Mouse (Mus musculus) heart, adult 2 months (tissue): ENCODE data around the gene Atg7. TPM values are rescaled to one million over a fixed set of nuclear protein-coding genes. Genes with fewer than 3 reads are reported as not detected.

ENCODE experiments used
- DNase-seq, 2 experiments: peaks; one replicate each; pipeline ENCODE4 v3.0.0; 2021
- H3K27ac ChIP-seq: fragments of 200-600 bp; 2 replicates; pipeline ENCODE4 v1.8.1; 2022
- H3K27me3 ChIP-seq: fragments of 200-500 bp; 2 replicates; pipeline ENCODE4 v1.6.1; 2012; ENCODE audit warnings: mild to moderate bottlenecking, low read length, inconsistent platforms, mixed read lengths; ENCODE audit not compliant: control insufficient read depth, insufficient read depth
- H3K36me3 ChIP-seq: fragments of 200-500 bp; 2 replicates; pipeline ENCODE4 v1.6.1; 2012; ENCODE audit warnings: low read length, inconsistent platforms; ENCODE audit not compliant: control insufficient read depth, insufficient read depth
- H3K4me1 ChIP-seq: fragments of 200-500 bp; 2 replicates; pipeline ENCODE4 v1.6.1; 2011; ENCODE audit warnings: low read length; ENCODE audit not compliant: control insufficient read depth, insufficient read depth
- H3K4me3 ChIP-seq: fragments of 200-600 bp; 2 replicates; pipeline ENCODE4 v1.8.1; 2022
- H3K79me2 ChIP-seq: fragments of 200-500 bp; replicated peaks from 2 replicates; pipeline ENCODE4 v1.6.1; 2012; ENCODE audit warnings: mild to moderate bottlenecking, inconsistent platforms, low read length, moderate library complexity, mixed read lengths; ENCODE audit not compliant: control insufficient read depth, insufficient read depth
- H3K9ac ChIP-seq: fragments of 200-500 bp; 2 replicates; pipeline ENCODE4 v1.6.1; 2012; ENCODE audit warnings: low read depth, mild to moderate bottlenecking, control low read depth, inconsistent platforms, low read length, mixed read lengths
- CTCF ChIP-seq: fragments of 200-600 bp; IDR thresholded peaks from 2 replicates; pipeline ENCODE4 v1.8.1; 2022; ENCODE audit warnings: antibody characterized with exemption, mild to moderate bottlenecking, moderate library complexity
- EP300 ChIP-seq: fragments of 200-500 bp; IDR thresholded peaks from 2 replicates; pipeline ENCODE4 v1.6.1; 2011; ENCODE audit warnings: low read depth, low read length, control low read depth; ENCODE audit not compliant: insufficient read depth
- POLR2A ChIP-seq: fragments of 200-500 bp; IDR thresholded peaks from 2 replicates; pipeline ENCODE4 v1.6.1; 2011; ENCODE audit warnings: mild to moderate bottlenecking, low read depth, low read length, control low read depth; ENCODE audit not compliant: insufficient read depth
- WGBS: fragments of 180-500 bp; shearing (Covaris S2); methylation state at CpG from one replicate; pipeline ENCODE4 v1.1.7; 2018; 5-methylcytosine and 5-hydroxymethylcytosine counted together
- intact Hi-C: fragments of 180-260 bp; cut with DNase I; formaldehyde crosslinking; loops from one replicate; pipeline ENCODE4 v1.15.1; 2025
- polyA plus RNA-seq: library from polyadenylated mRNA; depleted of rRNA; stranded (reverse); fragments of >200 nt; gene quantifications from 2 replicates; pipeline ENCODE4 v1.2.3, GENCODE M21; 2012
- total RNA-seq, 2 experiments: library from RNA; stranded (reverse); gene quantifications; 2 replicates each; pipeline ENCODE4 v1.2.3; 2021

Gene Atg7
- total and polyA plus RNA-seq, 3 experiments: 9.9 to 11.1 (median 10.7) TPM

DNA sequence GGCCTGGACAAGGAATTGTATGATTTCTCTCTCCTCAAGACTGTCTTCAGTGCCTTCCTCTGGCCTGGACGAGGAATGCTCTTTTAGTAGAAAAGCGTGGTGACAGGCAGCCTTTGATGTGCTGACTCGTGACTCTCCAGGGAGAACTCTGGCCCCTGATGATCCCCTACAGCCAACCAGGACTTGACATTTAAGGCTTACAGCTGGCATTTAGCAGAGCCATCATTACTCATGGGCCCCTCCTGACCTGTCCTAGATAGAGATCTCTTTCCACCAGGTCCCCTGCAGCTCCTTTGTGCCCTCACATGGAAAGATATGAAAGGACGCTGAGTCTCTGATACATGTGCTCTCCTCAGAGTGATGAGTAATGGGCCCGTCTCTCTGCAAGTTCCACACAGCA is 33.2 kb downstream of the Atg7 start:
- Histone ChIP-seq H3K27ac (no peak overlapping the region), H3K4me1 (no peaks in the 10 kb centered on the region), H3K79me2 (no peaks in the 10 kb centered on the region), H3K9ac (no peak overlapping the region), H3K36me3 (no peaks in the 10 kb centered on the region), H3K27me3 (no peaks in the 10 kb centered on the region), H3K4me3 (no peak overlapping the region)
- WGBS: 73% methylated on average over 5 of the region's 5 CpGs
- no peak for DNase-seq
- intact Hi-C loops: no loop called here
- no peak for TF ChIP-seq CTCF
- TF ChIP-seq EP300: no peak
- no peak for TF ChIP-seq POLR2A

DNA sequence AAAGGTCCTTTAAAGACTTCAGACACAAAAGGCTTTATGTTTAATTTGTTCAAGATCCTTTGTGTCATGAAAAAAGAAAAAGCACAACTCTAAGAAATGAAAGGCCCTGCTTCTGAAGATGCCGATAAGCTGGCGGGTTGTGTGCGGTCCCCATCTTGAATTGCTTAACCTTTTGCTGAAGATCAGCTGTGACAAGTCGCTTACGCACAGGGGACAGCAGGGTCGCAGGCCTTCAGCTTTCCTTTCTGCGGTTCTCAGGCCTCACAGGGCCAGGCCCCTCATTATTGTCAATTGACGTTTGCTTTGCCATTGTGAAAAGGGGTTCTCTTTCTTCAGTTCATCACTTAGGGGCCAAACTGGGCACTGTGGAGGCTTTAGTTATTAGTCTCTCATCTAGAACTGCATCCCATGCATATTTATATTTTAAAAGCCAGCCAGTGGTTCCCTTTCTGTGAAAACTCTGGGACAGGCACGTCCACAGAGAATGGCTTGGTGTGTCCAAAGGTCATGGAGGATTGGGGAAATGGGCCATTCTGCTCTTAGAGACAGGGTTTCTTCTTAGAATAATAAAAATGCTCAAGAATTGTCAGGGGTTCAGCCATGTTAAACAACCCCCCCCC is 39.3 kb downstream of the Atg7 start:
- 89% methylated on average over 9 of the region's 9 CpGs for WGBS
- TF ChIP-seq EP300 (no peak), CTCF (no peak), POLR2A (no peak)
- intact Hi-C loops: no loop called here

DNA sequence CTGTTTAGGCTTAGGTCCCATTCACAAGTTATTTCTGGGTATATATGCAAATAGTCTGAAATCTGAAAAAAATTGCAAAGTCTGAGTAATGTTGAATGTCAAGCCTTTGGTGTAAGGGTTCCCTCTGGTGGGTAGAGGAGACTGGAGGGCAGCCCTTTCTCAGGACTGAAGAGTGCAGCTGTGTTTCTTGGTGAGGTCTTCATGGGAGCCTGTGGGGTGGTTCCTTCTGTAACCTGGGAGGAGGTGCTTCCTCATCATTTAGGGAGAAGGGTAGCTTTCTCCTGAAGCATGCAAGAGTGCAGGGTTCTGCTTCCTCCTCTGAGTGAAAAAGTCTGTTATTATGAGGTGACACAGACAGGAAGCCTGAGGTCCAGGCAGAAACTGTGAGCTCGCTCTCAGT is 40.8 kb downstream of the Atg7 start:
- no peak overlapping the region for H3K27ac ChIP-seq
- H3K79me2 ChIP-seq: no peaks in the 10 kb centered on the region
- no peak overlapping the region for H3K4me3 ChIP-seq
- H3K36me3 ChIP-seq: no peaks in the 10 kb centered on the region
- intact Hi-C loops: no loop called here
- no peaks in the 10 kb centered on the region for H3K4me1 ChIP-seq
- TF ChIP-seq CTCF: peak; percentile 45
- no peak for TF ChIP-seq POLR2A
- no peak for TF ChIP-seq EP300
- no peaks in the 10 kb centered on the region for H3K27me3 ChIP-seq
- no peak overlapping the region for H3K9ac ChIP-seq
- no peak for DNase-seq
- 90% methylated on average over 1 of the region's 1 CpGs for WGBS

More for the DNA sequence above, 39.3 kb downstream of the Atg7 start:
- Histone ChIP-seq H3K79me2 (no peaks in the 10 kb centered on the region), H3K27me3 (no peaks in the 10 kb centered on the region), H3K36me3 (no peaks in the 10 kb centered on the region), H3K4me1 (no peaks in the 10 kb centered on the region), H3K4me3 (no peak overlapping the region), H3K9ac (no peak overlapping the region), H3K27ac (no peak overlapping the region)
- DNase-seq: no peak

DNA sequence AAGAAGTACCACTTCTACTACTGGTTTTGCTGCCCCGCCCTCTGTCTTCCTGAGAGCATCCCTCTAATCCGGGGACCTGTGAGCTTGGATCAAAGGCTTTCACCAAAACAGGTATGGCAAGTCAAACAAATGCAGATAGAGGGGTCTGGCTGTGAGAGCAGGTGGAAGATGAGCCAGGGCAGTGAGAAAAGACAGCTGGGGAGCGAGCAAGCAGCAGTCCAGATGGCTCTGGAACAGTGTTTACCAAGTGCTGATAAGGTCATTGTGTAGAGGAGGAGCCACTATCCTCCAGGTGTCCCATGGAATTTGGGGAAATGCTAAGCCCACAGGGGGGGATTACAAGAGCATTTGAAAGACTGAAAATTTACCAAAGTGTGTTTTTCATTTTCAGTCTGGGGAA is 41.5 kb downstream of the Atg7 start:
- DNase-seq: no peak
- Histone ChIP-seq H3K27me3 (no peaks in the 10 kb centered on the region), H3K79me2 (no peaks in the 10 kb centered on the region), H3K36me3 (no peaks in the 10 kb centered on the region), H3K27ac (no peak overlapping the region), H3K9ac (no peak overlapping the region), H3K4me1 (no peaks in the 10 kb centered on the region), H3K4me3 (no peak overlapping the region)
- intact Hi-C loops: no loop called here
- WGBS: 81% methylated on average over 3 of the region's 3 CpGs
- TF ChIP-seq CTCF: no peak
- TF ChIP-seq EP300: no peak
- no peak for TF ChIP-seq POLR2A

DNA sequence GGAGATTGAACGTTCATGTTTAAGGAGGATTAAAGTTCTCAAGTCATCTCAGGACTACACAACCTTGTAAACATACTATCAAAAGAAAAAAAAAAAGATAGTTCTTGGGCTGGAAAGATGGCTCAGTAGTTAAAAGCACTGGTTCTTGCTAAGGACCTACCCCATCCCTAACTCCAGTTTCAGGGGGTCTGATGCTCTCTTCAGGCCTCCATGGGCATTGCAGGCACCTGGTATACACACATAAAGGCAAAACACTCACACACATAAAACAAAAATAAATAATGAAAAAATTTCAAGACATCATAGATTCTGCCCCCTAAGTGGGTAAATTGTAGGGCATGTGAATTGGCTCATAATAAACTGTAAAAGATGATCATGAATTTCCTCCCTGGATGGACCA is 42.5 kb downstream of the Atg7 start:
- H3K4me1 ChIP-seq: no peaks in the 10 kb centered on the region
- intact Hi-C loops: no loop called here
- no peaks in the 10 kb centered on the region for H3K36me3 ChIP-seq
- TF ChIP-seq CTCF (peak; percentile 41), EP300 (no peak)
- WGBS: 86% methylated on average over 1 of the region's 1 CpGs
- H3K79me2 ChIP-seq: no peaks in the 10 kb centered on the region
- H3K27ac ChIP-seq: no peak overlapping the region
- DNase-seq: no peak
- H3K27me3 ChIP-seq: no peaks in the 10 kb centered on the region
- no peak overlapping the region for H3K4me3 ChIP-seq
- H3K9ac ChIP-seq: no peak overlapping the region

DNA sequence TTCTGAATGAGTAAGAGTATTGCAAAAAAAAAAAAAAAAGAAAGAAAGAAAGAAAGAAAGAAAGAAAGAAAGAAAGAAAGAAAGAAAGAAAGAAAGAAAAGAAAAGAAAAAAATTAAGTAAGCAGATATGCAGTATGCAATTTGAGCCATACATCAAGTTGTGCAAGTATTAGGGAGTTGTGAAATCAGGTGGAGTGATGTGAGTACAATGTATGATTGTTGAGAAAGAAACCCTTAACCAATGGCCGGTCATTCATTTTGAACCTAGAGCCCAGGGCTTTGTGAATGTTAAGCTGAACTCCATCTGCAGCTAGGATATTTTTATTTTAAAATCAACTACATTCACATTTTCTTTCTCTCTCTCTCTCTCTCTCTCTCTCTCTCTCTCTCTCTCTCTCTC is 44.1 kb downstream of the Atg7 start:
- Histone ChIP-seq H3K9ac (no peak overlapping the region), H3K79me2 (no peaks in the 10 kb centered on the region), H3K27me3 (no peaks in the 10 kb centered on the region), H3K4me3 (no peak overlapping the region), H3K36me3 (no peaks in the 10 kb centered on the region), H3K27ac (no peak overlapping the region), H3K4me1 (no peaks in the 10 kb centered on the region)
- intact Hi-C loops: no loop called here
- no peak for DNase-seq
- TF ChIP-seq POLR2A (no peak), CTCF (no peak), EP300 (no peak)
- WGBS: 91% methylated on average over 1 of the region's 1 CpGs
